In the genomic region with DNA sequence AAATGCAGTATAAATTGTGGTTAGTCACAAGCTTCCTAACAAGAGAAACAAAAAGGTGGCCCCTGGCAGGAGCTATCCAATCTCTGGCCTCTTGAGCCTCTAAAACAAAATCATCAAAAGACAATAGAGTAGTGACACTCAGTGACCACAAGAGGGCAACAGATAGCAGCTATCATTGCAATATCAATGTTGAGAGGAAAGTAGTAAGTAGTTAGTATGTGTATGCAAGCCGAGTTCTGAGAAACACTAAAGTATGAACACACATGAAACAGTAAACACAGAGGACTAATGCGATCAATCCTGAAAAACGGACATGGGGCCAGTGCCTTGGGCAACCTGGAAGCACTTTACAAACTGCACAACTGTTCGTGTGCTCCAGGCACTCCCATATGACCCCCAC, we compare ENCODE assay signal across 8 mouse cellular contexts. TPM values are rescaled to one million over a fixed set of nuclear protein-coding genes. Genes with fewer than 3 reads are reported as not detected.
DNase-seq lines count a peak whose midpoint lies in the region; ATAC-seq and TF ChIP-seq lines count a peak whose summit lies in the region.

No protein-coding gene starts in this region.

- H3K4me1 ChIP-seq in kidney, embryonic 16.5 days (ENCODE audit: insufficient read depth, low read length): no peaks in the 10 kb centered on the region
- peaks cover 0 to 3% of the 10 kb centered on the region in 2 experiments; a peak in 1 of 4 replicates for H3K4me1 ChIP-seq in CH12.LX (ENCODE audit: control insufficient read depth in 1 of 2, insufficient read depth in 2 of 2)
- no peaks in the 10 kb centered on the region for H3K4me1 ChIP-seq in midbrain, embryonic 15.5 days

- H3K36me3 ChIP-seq in kidney, embryonic 16.5 days (ENCODE audit: insufficient read depth, low read length): peaks cover 16% of the 10 kb centered on the region
- H3K36me3 ChIP-seq in CH12.LX (replicated peaks in 1 of 2; ENCODE audit: control insufficient read depth in 1 of 2, insufficient read depth in 1 of 2, low read length in 1 of 2): peaks cover 25 to 64% of the 10 kb centered on the region in 2 experiments
- peaks cover 14% of the 10 kb centered on the region; the same call in 1 of the 2 replicates for H3K36me3 ChIP-seq in midbrain, embryonic 15.5 days (replicated peaks)

- peak; percentile 67 to 84 for TF ChIP-seq CTCF in CH12.LX (conservative IDR thresholded peaks at IDR 0.05 in 1 of 2, IDR thresholded peaks at IDR 0.05 in 1 of 2; ENCODE audit: low read depth in 2 of 2, low read length in 2 of 2)

- H3K4me2 ChIP-seq in kidney, embryonic 16.5 days (replicated peaks; ENCODE audit: low read depth, low read length): no peak overlapping the region
- no peak overlapping the region for H3K4me2 ChIP-seq in CH12.LX (ENCODE audit: insufficient read depth, low read depth, poor library complexity, severe bottlenecking)
- H3K4me2 ChIP-seq in midbrain, embryonic 15.5 days: no peak overlapping the region

- TF ChIP-seq POLR2A in CH12.LX (IDR thresholded peaks at IDR 0.05; ENCODE audit: low read depth, low read length): no peak

- H3K27me3 ChIP-seq in kidney, embryonic 16.5 days (ENCODE audit: insufficient read depth, low read length): no peaks in the 10 kb centered on the region
- H3K27me3 ChIP-seq in CH12.LX (replicated peaks): no peaks in the 10 kb centered on the region
- H3K27me3 ChIP-seq in midbrain, embryonic 15.5 days (replicated peaks): no peaks in the 10 kb centered on the region

- ATAC-seq in kidney, embryonic 16.5 days (ENCODE audit: low FRiP score, low TSS enrichment): no peak
- 0 out of 2 replicates have a peak, but pooled peaks have one; percentile 24 for ATAC-seq in midbrain, embryonic 15.5 days (replicated peaks)

- DNase-seq in kidney, adult 9 months: peak; percentile 45
- peak; percentile 58 for DNase-seq in CH12.LX (ENCODE audit: extremely low read depth)
- DNase-seq in T-cell, adult 2 months (ENCODE audit: low spot score): peak; percentile 32
- peak; percentile 53 to 69 for DNase-seq in heart, postnatal 10 days
- DNase-seq in frontal cortex, postnatal 36 days (ENCODE audit: low spot score in 2 of 2): no peak
- no peak for DNase-seq in left cerebral cortex, adult 8-10 months (ENCODE audit: low spot score in 2 of 2)

- intact Hi-C loops in heart, postnatal 10 days (cut with DNase I): loop anchor here (2.0 to 10.0 kb wide), 2 partner anchors 242 to 350 kb away; no protein-coding TSS in a partner anchor

- dilution Hi-C loops in CH12.LX (cut with MboI; ENCODE audit: extremely low pct_ligation_motif_present, extremely low pct_unique_long_range_greater_than_20kb, low sequenced_read_pairs): no loop called here

- WGBS in kidney, embryonic 16.5 days: 39% methylated on average over 4 of the region's 4 CpGs
- WGBS in midbrain, embryonic 15.5 days: 44% methylated on average over 4 of the region's 4 CpGs

- no peaks in the 10 kb centered on the region for H3K9me3 ChIP-seq in kidney, embryonic 16.5 days (ENCODE audit: low read length)
- no peaks in the 10 kb centered on the region for H3K9me3 ChIP-seq in CH12.LX (replicated peaks; ENCODE audit: low read length)
- H3K9me3 ChIP-seq in midbrain, embryonic 15.5 days: no peaks in the 10 kb centered on the region

- no peak for TF ChIP-seq EP300 in CH12.LX (IDR thresholded peaks at IDR 0.05; ENCODE audit: low read length)

- no peak overlapping the region for H3K4me3 ChIP-seq in kidney, embryonic 16.5 days (ENCODE audit: low read length)
- no peak overlapping the region for H3K4me3 ChIP-seq in CH12.LX (replicated peaks in 1 of 3; ENCODE audit: low read depth in 2 of 3, low read length in 2 of 3, poor library complexity in 1 of 3)
- H3K4me3 ChIP-seq in midbrain, embryonic 15.5 days: no peak overlapping the region

- H3K79me2 ChIP-seq in CH12.LX (replicated peaks; ENCODE audit: control insufficient read depth, extremely low read depth, insufficient read depth, poor library complexity, severe bottlenecking): peaks cover 5% of the 10 kb centered on the region

- no peak overlapping the region for H3K27ac ChIP-seq in kidney, embryonic 16.5 days (ENCODE audit: low read length)
- no peak overlapping the region for H3K27ac ChIP-seq in CH12.LX (ENCODE audit: insufficient read depth, low read depth)
- H3K27ac ChIP-seq in midbrain, embryonic 15.5 days: no peak overlapping the region

- peak; percentile 76 for TF ChIP-seq RAD21 in CH12.LX (IDR thresholded peaks at IDR 0.05; ENCODE audit: low read depth, low read length)

- H3K9ac ChIP-seq in kidney, embryonic 16.5 days (replicated peaks; ENCODE audit: low read length): no peak overlapping the region
- no peak overlapping the region for H3K9ac ChIP-seq in CH12.LX (ENCODE audit: insufficient read depth, low read depth)
- no peak overlapping the region for H3K9ac ChIP-seq in midbrain, embryonic 15.5 days

- in situ Hi-C loops in CH12.LX (cut with MboI; ENCODE audit: low pct_ligation_motif_present, low pct_unique_long_range_greater_than_20kb, low sequenced_read_pairs): no loop called here

TF ChIP-seq in CH12.LX, 34 proteins besides CTCF, POLR2A, EP300 and RAD21:
- TF ChIP-seq SMC3 (IDR thresholded peaks at IDR 0.05; ENCODE audit: low read depth, low read length): peak; percentile 73
- TF ChIP-seq ZNF384 (IDR thresholded peaks at IDR 0.05; ENCODE audit: low read depth, low read length): no peak

RNA-seq across cellular contexts. Expression of gene Ralbp1, which starts 20.9 kb away (rescaled TPM):
- 68.7 and 71.0 TPM in 2 replicates for polyA plus RNA-seq in kidney, embryonic 16.5 days (2015; fragmentation: Nextera tagmentation; extraction: Ambion mirVana)
- total RNA-seq in CH12.LX (2012; rRNA removed): 22.8 and 26.5 TPM in 2 replicates
- total RNA-seq in CH12.LX (2014; rRNA removed): 27.2 and 28.1 TPM in 2 replicates
- polyA plus RNA-seq in CH12.LX (2012; ENCODE audit: insufficient read length, low read depth): 25.3 and 25.9 TPM in 2 replicates
- 10 to 100 TPM; 30.7 to 38.1 TPM for total RNA-seq in heart, postnatal 10 days (2021)
- 57.6 and 67.4 TPM in 2 replicates for polyA plus RNA-seq in midbrain, embryonic 15.5 days (2015; fragmentation: Nextera tagmentation; extraction: Ambion mirVana)
- total RNA-seq in left cerebral cortex, adult 8-10 months (2022): 10 to 100 TPM; 64.6 to 75.2 (median 69.3) TPM

Comparison
In these comparisons a context has a peak if more than half of its experiments do, and no peak if none do; other contexts are left out.
1. DNase-seq: peak in kidney, adult 9 months (single experiment), CH12.LX (single experiment), T-cell, adult 2 months (single experiment) and heart, postnatal 10 days (2 of 2); none in frontal cortex, postnatal 36 days (0 of 2) and left cerebral cortex, adult 8-10 months (0 of 2).